34 mouse cellular contexts compared by ENCODE assay signal in the genomic region with DNA sequence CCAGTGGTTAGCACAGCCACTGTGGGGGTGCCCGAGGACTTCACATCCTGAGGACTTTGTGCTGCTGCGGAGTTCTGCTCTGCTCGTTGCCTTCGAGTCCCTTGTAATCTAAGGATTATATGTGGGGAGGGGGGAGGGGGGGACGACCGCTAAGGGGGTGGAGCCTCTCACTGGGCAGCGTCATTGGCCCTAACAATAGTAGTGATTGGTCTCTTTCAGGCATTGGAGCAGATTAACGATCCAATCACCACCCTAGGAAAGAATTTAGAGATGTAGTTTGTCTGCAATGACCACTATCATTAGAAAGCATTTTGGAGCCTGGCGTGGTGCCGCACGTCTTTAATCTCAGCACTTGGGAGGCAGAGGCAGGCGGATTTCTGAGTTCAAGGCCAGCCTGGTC.
"Had no signal": no experiment of that assay in that cellular context is flagged by ENCODE, and none has a peak within 500 bp of the region (broad histone marks: within the 10 kb centered on the region; RNA-seq: fewer than 3 reads in every experiment).

No protein-coding gene starts in this region.

- H3K27me3 ChIP-seq: heart, embryonic 12.5 days; heart, embryonic 13.5 days; heart, embryonic 15.5 days; hindbrain, embryonic 12.5 days; hindbrain, embryonic 13.5 days; hindbrain, embryonic 15.5 days; intestine, embryonic 15.5 days; kidney, embryonic 15.5 days had no signal

- H3K36me3 ChIP-seq: heart, embryonic 10.5 days; heart, embryonic 12.5 days; heart, embryonic 13.5 days; heart, embryonic 15.5 days; hindbrain, embryonic 10.5 days; hindbrain, embryonic 12.5 days; hindbrain, embryonic 13.5 days; hindbrain, embryonic 15.5 days; intestine, embryonic 15.5 days; kidney, embryonic 15.5 days had no signal

- H3K27ac ChIP-seq: heart, embryonic 10.5 days; heart, embryonic 13.5 days; heart, embryonic 15.5 days; hindbrain, embryonic 10.5 days; hindbrain, embryonic 12.5 days; hindbrain, embryonic 13.5 days; hindbrain, embryonic 14.5 days; hindbrain, embryonic 15.5 days; hindbrain, postnatal 0 days; intestine, embryonic 15.5 days; kidney, embryonic 15.5 days; kidney, postnatal 0 days; layer of hippocampus, adult 2 months; left cerebral cortex, adult 2 months had no signal

- ATAC-seq: hindbrain, embryonic 16.5 days; hindbrain, postnatal 0 days; inflammation-experienced regulatory T-cells, adult 6 months; intestine, embryonic 15.5 days; intestine, embryonic 16.5 days; intestine, postnatal 0 days had no signal

- H3K9me3 ChIP-seq: heart, embryonic 10.5 days; heart, embryonic 13.5 days; heart, embryonic 15.5 days; hindbrain, embryonic 10.5 days; hindbrain, embryonic 12.5 days; hindbrain, embryonic 13.5 days; hindbrain, embryonic 15.5 days; intestine, embryonic 15.5 days; kidney, embryonic 15.5 days had no signal

- H3K4me3 ChIP-seq: heart, embryonic 10.5 days; heart, embryonic 12.5 days; heart, embryonic 13.5 days; heart, embryonic 15.5 days; hindbrain, embryonic 10.5 days; hindbrain, embryonic 12.5 days; hindbrain, embryonic 13.5 days; hindbrain, embryonic 15.5 days; intestine, embryonic 15.5 days; kidney, embryonic 15.5 days; layer of hippocampus, adult 2 months; left cerebral cortex, adult 2 months had no signal

- H3K4me2 ChIP-seq: heart, embryonic 11.5 days; heart, embryonic 12.5 days; heart, embryonic 13.5 days; heart, embryonic 15.5 days; hindbrain, embryonic 12.5 days; hindbrain, embryonic 13.5 days; hindbrain, embryonic 14.5 days; hindbrain, embryonic 15.5 days; intestine, embryonic 15.5 days; kidney, embryonic 15.5 days had no signal

- DNase-seq: heart, postnatal 10 days; heart, postnatal 14 days; heart, postnatal 36 days; heart, postnatal 4 days; kidney, adult 11 months; kidney, adult 18-20 months; kidney, adult 2 months; kidney, adult 8-10 months; kidney, adult 9 months; kidney, postnatal 10 days; kidney, postnatal 14 days; kidney, postnatal 36 days; kidney, postnatal 4 days; layer of hippocampus, postnatal 36 days had no signal

- H3K9ac ChIP-seq: heart, embryonic 12.5 days; heart, embryonic 13.5 days; heart, embryonic 15.5 days; hindbrain, embryonic 12.5 days; hindbrain, embryonic 13.5 days; hindbrain, embryonic 14.5 days; hindbrain, embryonic 15.5 days; intestine, embryonic 15.5 days; kidney, embryonic 15.5 days had no signal

- H3K4me1 ChIP-seq: heart, embryonic 10.5 days; heart, embryonic 12.5 days; heart, embryonic 13.5 days; heart, embryonic 15.5 days; hindbrain, embryonic 12.5 days; hindbrain, embryonic 15.5 days; intestine, embryonic 15.5 days; kidney, embryonic 15.5 days had no signal
